Mouse (Mus musculus) stomach, embryonic 15.5 days (tissue): ENCODE data around the gene H1fx. TPM values are rescaled to one million over a fixed set of nuclear protein-coding genes. Genes with fewer than 3 reads are reported as not detected.
A peak's percentile ranks its signal among the peaks of the same experiment; 100 is the strongest.

Experiments used
- ATAC-seq: fragments of 200-750 bp; cut with Nextera tagmentation; 2 replicates; pipeline ENCODE4 v1.8.0; 2017; ENCODE audit warnings: low read depth, moderate number of reproducible peaks, moderate TSS enrichment; ENCODE audit not compliant: insufficient read depth, low FRiP score
- H3K27ac ChIP-seq: fragments of 300-500 bp; sonication (generic); 2 replicates; pipeline ENCODE4 v1.5.1; 2015; ENCODE audit warnings: mild to moderate bottlenecking, inconsistent platforms
- H3K27me3 ChIP-seq: fragments of 300-500 bp; sonication (generic); replicated peaks from 2 replicates; pipeline ENCODE4 v1.6.1; 2015; ENCODE audit warnings: inconsistent platforms
- H3K36me3 ChIP-seq: fragments of 300-500 bp; sonication (generic); 2 replicates; pipeline ENCODE4 v1.6.1; 2015; ENCODE audit warnings: inconsistent platforms
- H3K4me1 ChIP-seq: fragments of 300-500 bp; sonication (generic); 2 replicates; pipeline ENCODE4 v1.6.1; 2015; ENCODE audit warnings: inconsistent platforms
- H3K4me2 ChIP-seq: fragments of 300-500 bp; sonication (generic); 2 replicates; pipeline ENCODE4 v1.6.1; 2015; ENCODE audit warnings: mild to moderate bottlenecking, inconsistent platforms
- H3K4me3 ChIP-seq: fragments of 300-500 bp; sonication (generic); replicated peaks from 2 replicates; pipeline ENCODE4 v1.5.1; 2015; ENCODE audit warnings: inconsistent platforms
- H3K9ac ChIP-seq: fragments of 300-500 bp; sonication (generic); 2 replicates; pipeline ENCODE4 v1.6.1; 2015; ENCODE audit warnings: inconsistent platforms
- H3K9me3 ChIP-seq: fragments of 300-500 bp; sonication (generic); 2 replicates; pipeline ENCODE4 v1.6.1; 2016; ENCODE audit warnings: inconsistent platforms
- WGBS: fragments of 180-500 bp; shearing (Covaris S2); methylation state at CpG from one replicate; pipeline ENCODE4 v1.1.7; 2015; 5-methylcytosine and 5-hydroxymethylcytosine counted together
- polyA plus RNA-seq: library from polyadenylated mRNA; unstranded; fragments of >200 nt; fragmentation: Nextera tagmentation; extraction: Ambion mirVana; gene quantifications from 2 replicates; pipeline ENCODE4 v1.2.1, GENCODE M21; 2015

H1fx gene
- polyA plus RNA-seq, 1 experiment from 2014 or later, result 39.2 TPM

DNA sequence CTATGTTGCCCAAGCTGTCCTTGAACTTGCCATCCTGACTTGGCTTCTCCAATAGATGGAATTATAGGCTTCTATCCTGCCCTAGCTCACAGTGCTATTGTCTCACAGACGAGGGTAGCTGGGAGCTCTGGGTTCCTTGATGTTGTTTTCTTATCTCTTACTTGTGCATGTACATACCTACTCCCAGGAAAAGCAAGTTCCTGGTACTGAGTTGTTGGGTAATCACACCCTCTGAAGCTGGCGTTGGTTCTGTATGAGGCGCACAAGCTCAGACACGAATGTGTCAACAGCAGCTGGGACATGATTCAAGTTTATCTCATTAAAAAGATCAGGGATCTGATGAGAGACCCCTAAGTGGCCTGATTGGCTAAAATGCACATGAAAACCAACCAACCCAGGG is 22.0 kb upstream of the H1fx start:
- Histone ChIP-seq H3K9ac (no peak overlapping the region), H3K4me2 (no peak overlapping the region), H3K4me1 (no peaks in the 10 kb centered on the region), H3K27me3 (no peaks in the 10 kb centered on the region), H3K9me3 (no peaks in the 10 kb centered on the region), H3K4me3 (no peak overlapping the region), H3K36me3 (peaks cover 45% of the 10 kb centered on the region), H3K27ac (no peak overlapping the region)
- no peak for ATAC-seq
- WGBS, result 70% methylated on average over 4 of the region's 4 CpGs

DNA sequence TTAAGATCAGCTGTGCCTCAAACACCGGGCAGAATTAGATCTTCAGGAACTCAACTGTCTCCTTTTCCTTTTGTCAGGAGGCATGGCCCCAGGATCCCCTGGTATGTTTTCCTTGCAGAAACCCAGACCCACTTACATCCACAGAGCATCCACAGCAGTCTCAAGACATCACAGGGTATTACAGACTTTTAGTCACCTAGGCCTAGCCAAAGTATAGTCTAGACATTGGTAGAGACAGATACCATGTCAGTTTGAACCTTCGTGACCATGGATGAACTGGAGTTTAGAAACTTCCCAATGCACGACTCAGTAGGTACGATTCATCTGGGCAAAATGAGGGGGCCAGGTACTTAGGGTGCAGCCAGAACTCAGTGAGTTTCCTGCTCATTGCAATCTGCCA is 16.9 kb upstream of the H1fx start:
- no peak overlapping the region for H3K4me2 ChIP-seq
- peaks cover 13% of the 10 kb centered on the region for H3K4me1 ChIP-seq
- H3K9me3 ChIP-seq, result no peaks in the 10 kb centered on the region
- H3K4me3 ChIP-seq, result no peak overlapping the region
- H3K27me3 ChIP-seq, result no peaks in the 10 kb centered on the region
- no peak overlapping the region for H3K27ac ChIP-seq
- H3K9ac ChIP-seq, result no peak overlapping the region
- ATAC-seq, result no peak
- 75% methylated on average over 4 of the region's 4 CpGs for WGBS
- H3K36me3 ChIP-seq, result peaks cover 33% of the 10 kb centered on the region

GRCm38 (mm10) chr6:87997706-87998265 is 16.3 kb upstream of the H1fx start:
- no peak overlapping the region for H3K27ac ChIP-seq
- ATAC-seq, result no peak
- no peak overlapping the region for H3K9ac ChIP-seq
- WGBS, result 54% methylated on average over 7 of the region's 7 CpGs
- no peak overlapping the region for H3K4me3 ChIP-seq
- peaks cover 27% of the 10 kb centered on the region for H3K36me3 ChIP-seq
- H3K27me3 ChIP-seq, result no peaks in the 10 kb centered on the region
- peaks cover 17% of the 10 kb centered on the region for H3K4me1 ChIP-seq
- H3K9me3 ChIP-seq, result no peaks in the 10 kb centered on the region
- no peak overlapping the region for H3K4me2 ChIP-seq

DNA sequence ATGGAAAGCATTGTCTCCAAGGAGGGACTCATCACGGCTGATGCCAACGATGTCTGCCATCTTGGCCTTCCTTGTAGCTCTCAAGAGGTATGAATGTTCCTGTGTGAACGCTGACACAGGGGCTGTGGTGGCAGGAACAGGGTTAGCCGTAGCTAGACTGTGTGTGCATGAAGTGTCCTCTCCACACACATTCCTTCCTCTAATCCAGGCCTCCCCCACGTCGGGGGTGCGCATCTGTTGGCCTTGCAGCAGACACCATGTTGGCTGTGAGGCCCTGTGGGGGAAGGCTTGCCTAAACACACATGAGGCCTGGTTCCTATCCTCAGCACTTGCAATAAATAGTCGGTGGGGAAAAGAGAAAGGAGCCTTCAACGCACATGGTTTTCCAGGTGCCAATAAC is 15.2 kb upstream of the H1fx start:
- Histone ChIP-seq H3K27ac (no peak overlapping the region), H3K9ac (no peak overlapping the region), H3K4me2 (no peak overlapping the region), H3K4me1 (peaks cover 17% of the 10 kb centered on the region), H3K36me3 (peaks cover 16% of the 10 kb centered on the region), H3K27me3 (no peaks in the 10 kb centered on the region), H3K9me3 (no peaks in the 10 kb centered on the region), H3K4me3 (no peak overlapping the region)
- ATAC-seq, result no peak
- 79% methylated on average over 9 of the region's 9 CpGs for WGBS

GRCm38 (mm10) chr6:87995519-87995918 is 14.1 kb upstream of the H1fx start:
- WGBS, result 52% methylated on average over 4 of the region's 4 CpGs
- H3K27ac ChIP-seq, result no peak overlapping the region
- H3K4me1 ChIP-seq, result peaks cover 17% of the 10 kb centered on the region
- H3K36me3 ChIP-seq, result peaks cover 5% of the 10 kb centered on the region
- H3K9me3 ChIP-seq, result no peaks in the 10 kb centered on the region
- no peak overlapping the region for H3K4me3 ChIP-seq
- no peak overlapping the region for H3K9ac ChIP-seq
- ATAC-seq, result no peak
- H3K27me3 ChIP-seq, result no peaks in the 10 kb centered on the region
- no peak overlapping the region for H3K4me2 ChIP-seq

DNA sequence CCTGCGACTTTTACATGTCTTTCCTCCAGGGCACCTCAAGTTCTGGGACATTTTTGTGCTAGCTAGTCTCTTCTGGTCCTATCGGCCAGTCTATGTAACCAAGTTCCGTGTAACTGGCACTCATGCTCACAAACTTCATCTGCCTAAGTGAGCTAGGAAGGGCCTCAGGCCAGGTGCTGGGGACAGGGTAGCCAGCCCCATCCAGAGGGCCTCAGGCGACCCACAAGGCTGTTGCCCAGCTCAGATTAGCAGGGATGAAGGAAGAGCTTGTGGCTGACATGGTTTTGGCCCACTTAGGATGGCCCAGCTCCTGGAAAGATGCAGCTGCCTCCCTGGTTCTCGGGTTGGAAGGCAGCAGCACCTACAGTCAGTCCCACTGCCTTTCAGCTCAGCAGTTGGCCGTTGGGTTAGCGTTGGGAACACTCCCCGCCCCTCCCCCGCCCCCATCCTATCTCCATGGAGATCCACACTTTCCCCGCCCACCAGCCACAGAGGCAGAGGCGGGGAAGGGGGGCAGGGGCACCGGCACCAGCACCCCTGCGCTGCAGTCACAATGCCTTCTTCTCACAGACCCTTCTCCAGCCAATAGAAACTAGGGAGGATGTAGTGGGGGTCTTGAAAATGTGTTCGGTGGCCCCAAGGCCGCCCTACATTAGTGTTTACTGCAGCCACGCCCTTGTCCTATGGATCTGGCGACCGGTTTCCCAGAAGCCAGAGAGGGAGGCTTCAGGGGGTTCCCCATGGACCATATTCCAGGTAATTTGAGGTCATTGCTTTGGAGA is 12.5 kb upstream of the H1fx start:
- peak overlapping the region; percentile 60 for H3K4me2 ChIP-seq
- ATAC-seq, result peak; percentile 80
- H3K36me3 ChIP-seq, result 0 out of 2 replicates have a peak, but pooled peaks cover 2% of the 10 kb centered on the region
- H3K9me3 ChIP-seq, result no peaks in the 10 kb centered on the region
- WGBS, result 8% methylated on average over 18 of the region's 18 CpGs
- peaks cover 17% of the 10 kb centered on the region for H3K4me1 ChIP-seq
- H3K9ac ChIP-seq, result no peak overlapping the region
- H3K27me3 ChIP-seq, result no peaks in the 10 kb centered on the region
- peak overlapping the region; percentile 39 for H3K4me3 ChIP-seq
- peak overlapping the region; percentile 28 for H3K27ac ChIP-seq

GRCm38 (mm10) chr6:87992733-87993132 is 11.3 kb upstream of the H1fx start:
- Histone ChIP-seq H3K9ac (no peak overlapping the region), H3K4me3 (no peak overlapping the region), H3K4me2 (no peak overlapping the region), H3K27me3 (no peaks in the 10 kb centered on the region), H3K4me1 (peaks cover 17% of the 10 kb centered on the region), H3K36me3 (0 out of 2 replicates have a peak, but pooled peaks cover 2% of the 10 kb centered on the region), H3K27ac (no peak overlapping the region), H3K9me3 (no peaks in the 10 kb centered on the region)
- 35% methylated on average over 6 of the region's 6 CpGs for WGBS
- ATAC-seq, result peak; percentile 13; the same call in 1 of the 2 replicates

- H3K9me3 ChIP-seq, result no peaks in the 10 kb centered on the region
- H3K27me3 ChIP-seq, result no peaks in the 10 kb centered on the region
- H3K9ac ChIP-seq, result no peak overlapping the region
- peaks cover 17% of the 10 kb centered on the region for H3K4me1 ChIP-seq
- 64% methylated on average over 1 of the region's 1 CpGs for WGBS
- no peak overlapping the region for H3K4me2 ChIP-seq
- H3K36me3 ChIP-seq, result 0 out of 2 replicates have a peak, but pooled peaks cover 2% of the 10 kb centered on the region
- no peak for ATAC-seq
- H3K4me3 ChIP-seq, result no peak overlapping the region
- H3K27ac ChIP-seq, result no peak overlapping the region
Measured at GRCm38 (mm10) chr6:87991886-87992285, 10.4 kb upstream of the H1fx start.

GRCm38 (mm10) chr6:87991216-87991615 is 9.8 kb upstream of the H1fx start:
- Histone ChIP-seq H3K36me3 (no peaks in the 10 kb centered on the region), H3K9me3 (no peaks in the 10 kb centered on the region), H3K27ac (no peak overlapping the region), H3K4me3 (no peak overlapping the region), H3K4me2 (no peak overlapping the region), H3K27me3 (no peaks in the 10 kb centered on the region), H3K9ac (no peak overlapping the region), H3K4me1 (peaks cover 17% of the 10 kb centered on the region)
- WGBS, result 70% methylated on average over 4 of the region's 4 CpGs
- ATAC-seq, result no peak

DNA sequence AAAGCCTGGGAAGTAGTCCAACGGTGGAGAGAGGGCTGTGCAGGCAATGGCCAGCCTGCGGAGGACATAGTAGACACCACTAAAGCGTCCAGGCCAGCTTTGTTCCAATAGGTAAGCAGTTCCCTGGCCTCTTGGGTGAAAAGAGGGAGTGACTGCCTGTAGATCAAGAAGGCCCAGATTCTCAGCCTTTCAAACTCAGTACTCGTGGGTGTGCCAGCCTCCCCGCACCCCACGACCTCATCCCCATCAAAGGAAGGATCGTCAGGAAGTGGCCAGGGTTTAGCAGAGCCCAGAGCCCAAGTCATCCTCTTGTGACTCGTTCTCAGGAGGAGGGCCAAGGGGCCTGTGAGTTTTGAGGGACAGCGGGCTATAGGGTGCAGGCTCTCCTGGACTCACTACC is 1.1 kb upstream of the H1fx start:
- H3K9me3 ChIP-seq, result no peaks in the 10 kb centered on the region
- H3K27ac ChIP-seq, result no peak overlapping the region
- peaks cover 15% of the 10 kb centered on the region for H3K4me1 ChIP-seq
- H3K4me3 ChIP-seq, result peak overlapping the region; percentile 83
- H3K9ac ChIP-seq, result no peak overlapping the region
- peak overlapping the region; percentile 85 for H3K4me2 ChIP-seq
- H3K36me3 ChIP-seq, result no peaks in the 10 kb centered on the region
- H3K27me3 ChIP-seq, result no peaks in the 10 kb centered on the region
- 71% methylated on average over 9 of the region's 9 CpGs for WGBS
- ATAC-seq, result no peak

DNA sequence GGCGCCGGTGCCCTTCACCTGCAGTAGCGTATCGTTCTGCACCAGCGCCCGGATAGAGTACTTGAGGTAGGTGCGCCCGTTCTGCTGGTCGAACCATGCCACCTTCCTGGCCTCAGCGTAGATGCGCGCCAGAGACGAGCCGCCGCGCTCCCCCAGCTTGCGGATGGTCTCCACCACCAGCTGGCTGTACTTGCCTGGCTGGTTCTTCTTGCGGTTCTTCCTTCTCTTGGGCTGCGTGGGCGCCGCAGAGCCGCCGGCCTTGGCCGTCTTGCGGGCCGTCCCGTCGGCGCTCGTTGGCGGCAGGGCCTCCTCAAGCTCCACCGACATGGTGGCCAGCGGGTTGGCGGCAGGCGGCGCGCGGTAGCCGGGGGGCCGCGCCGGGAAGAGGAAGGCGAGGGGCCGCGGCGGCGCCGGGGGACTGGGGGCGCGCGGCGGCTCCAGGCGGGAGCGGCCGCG is 379 bp downstream of the H1fx start:
- Histone ChIP-seq H3K9me3 (no peaks in the 10 kb centered on the region), H3K4me2 (peak overlapping the region; percentile 85), H3K36me3 (no peaks in the 10 kb centered on the region), H3K9ac (peak overlapping the region; percentile 73), H3K4me1 (peaks cover 15% of the 10 kb centered on the region), H3K27me3 (no peaks in the 10 kb centered on the region), H3K4me3 (peak overlapping the region; percentile 83), H3K27ac (peak overlapping the region; percentile 77)
- 2% methylated on average over 43 of the region's 56 CpGs for WGBS
- ATAC-seq, result no peak; the same call in 1 of the 2 replicates

GRCm38 (mm10) chr6:87980374-87981029 is 935 bp downstream of the H1fx start:
- WGBS, result under 1% methylated on average over 66 of the region's 66 CpGs

More at GRCm38 (mm10) chr6:87980374-87981029, 935 bp downstream of the H1fx start:
- peak overlapping the region; percentile 83 for H3K4me3 ChIP-seq
- peak overlapping the region; percentile 85 for H3K4me2 ChIP-seq
- peak; percentile 59; the same call in 1 of the 2 replicates for ATAC-seq
- H3K27me3 ChIP-seq, result no peaks in the 10 kb centered on the region
- H3K27ac ChIP-seq, result peak overlapping the region; percentile 77
- no peaks in the 10 kb centered on the region for H3K9me3 ChIP-seq
- peak overlapping the region; percentile 73 for H3K9ac ChIP-seq
- no peaks in the 10 kb centered on the region for H3K36me3 ChIP-seq
- peaks cover 15% of the 10 kb centered on the region for H3K4me1 ChIP-seq
